Mouse (Mus musculus) CD4-positive, CD25-positive, alpha-beta regulatory T cell (primary cell): ENCODE data around the gene Olfr1133. TPM values are rescaled to one million over a fixed set of nuclear protein-coding genes. Genes with fewer than 3 reads are reported as not detected.

Source experiments
- polyA plus RNA-seq: library from polyadenylated mRNA; unstranded; fragments of 100-300 nt; shearing (Covaris generic); gene quantifications from one replicate; pipeline ENCODE4 v1.2.1, GENCODE M21; 2017

The Olfr1133 gene
- not detected for polyA plus RNA-seq

GRCm38 (mm10) chr2:87647274-87647673 lies at the start of gene Olfr1133:
Gene Olfr1133 (minus strand): TSS chr2:87647374.

GRCm38 (mm10) chr2:87693847-87694246 lies 46.7 kb upstream of the Olfr1133 start, which contains the start of gene Olfr1136:
Gene Olfr1136 (minus strand): TSS chr2:87693947.

GRCm38 (mm10) chr2:87673564-87673963 lies 26.4 kb upstream of the Olfr1133 start, which contains the start of gene Olfr1135:
Gene Olfr1135 (minus strand): TSS chr2:87673664.

GRCm38 (mm10) chr2:87658360-87658759 lies 11.2 kb upstream of the Olfr1133 start, which contains the start of gene Olfr1134:
Gene Olfr1134 (minus strand): TSS chr2:87658460.

GRCm38 (mm10) chr2:87637435-87637834 lies 9.7 kb downstream of the Olfr1133 start, which contains the start of gene Olfr1132:
Gene Olfr1132 (minus strand): TSS chr2:87637535.

GRCm38 (mm10) chr2:87626804-87627203 lies 20.4 kb downstream of the Olfr1133 start, which contains the start of gene Olfr1131:
Gene Olfr1131 (plus strand): TSS chr2:87627104.

GRCm38 (mm10) chr2:87605912-87606311 lies 41.3 kb downstream of the Olfr1133 start, which contains the start of gene Olfr1130:
Gene Olfr1130 (plus strand): TSS chr2:87606212.

Other genes starting within 250 kb of the Olfr1133 start
- not detected for gene Olfr1123, start 230.7 kb downstream of the Olfr1133 start, polyA plus RNA-seq
- 0.19 TPM for gene Olfr1124, start 217.1 kb downstream of the Olfr1133 start, polyA plus RNA-seq
- not detected for gene Olfr1126, start 193.4 kb downstream of the Olfr1133 start, polyA plus RNA-seq
- gene Pramel7, start 150.3 kb downstream of the Olfr1133 start, polyA plus RNA-seq: not detected
- gene Pramel6, start 140.8 kb downstream of the Olfr1133 start, polyA plus RNA-seq: not detected
- gene Olfr153, start 115.6 kb downstream of the Olfr1133 start, polyA plus RNA-seq: not detected
- not detected for gene Olfr1128, start 101.8 kb downstream of the Olfr1133 start, polyA plus RNA-seq
- 0.07 TPM for gene Olfr1129, start 73.5 kb downstream of the Olfr1133 start, polyA plus RNA-seq
- gene Olfr1130, start 41.2 kb downstream of the Olfr1133 start, polyA plus RNA-seq: not detected
- 0.13 TPM for gene Olfr1131, start 20.3 kb downstream of the Olfr1133 start, polyA plus RNA-seq
- gene Olfr1132, start 9.8 kb downstream of the Olfr1133 start, polyA plus RNA-seq: not detected
- not detected for gene Olfr1134, start 11.1 kb upstream of the Olfr1133 start, polyA plus RNA-seq
- not detected for gene Olfr1135, start 26.3 kb upstream of the Olfr1133 start, polyA plus RNA-seq
- not detected for gene Olfr1136, start 46.6 kb upstream of the Olfr1133 start, polyA plus RNA-seq
- gene Olfr1137, start 65.8 kb upstream of the Olfr1133 start, polyA plus RNA-seq: not detected
- gene Olfr1138, start 92.6 kb upstream of the Olfr1133 start, polyA plus RNA-seq: not detected
- not detected for gene Olfr1140, start 96.4 kb upstream of the Olfr1133 start, polyA plus RNA-seq
- gene Olfr1141, start 106.6 kb upstream of the Olfr1133 start, polyA plus RNA-seq: not detected
- not detected for gene Olfr152, start 132.1 kb upstream of the Olfr1133 start, polyA plus RNA-seq
- gene Olfr1143, start 153.2 kb upstream of the Olfr1133 start, polyA plus RNA-seq: not detected
- gene Olfr1145, start 162.4 kb upstream of the Olfr1133 start, polyA plus RNA-seq: not detected
- not detected for gene Olfr1148, start 183.2 kb upstream of the Olfr1133 start, polyA plus RNA-seq
- not detected for gene Olfr1150-ps1, start 196.6 kb upstream of the Olfr1133 start, polyA plus RNA-seq
- 0.11 TPM for gene Olfr1151, start 208.5 kb upstream of the Olfr1133 start, polyA plus RNA-seq
- 0.05 TPM for gene Olfr1152, start 219.1 kb upstream of the Olfr1133 start, polyA plus RNA-seq
- not detected for gene Olfr1153, start 247.6 kb upstream of the Olfr1133 start, polyA plus RNA-seq